Mouse (Mus musculus): Measurements from ENCODE around the gene Gtf2ird2. TPM values are rescaled to one million over a fixed set of nuclear protein-coding genes. Genes with fewer than 3 reads are reported as not detected.

Gene Gtf2ird2
- polyA plus RNA-seq, 1 experiment from 2014 or later, result 6.9 TPM

- H3K4me2 ChIP-seq (ENCODE audit: low read depth), result no peak overlapping the region
- DNase-seq (ENCODE audit: low spot score), result no peak
- no peaks in the 10 kb centered on the region for H3K27me3 ChIP-seq (ENCODE audit: control insufficient read depth, insufficient read depth, low read length)
- no peaks in the 10 kb centered on the region for H3K9me3 ChIP-seq (ENCODE audit: control insufficient read depth, low read length)
- no peak overlapping the region for H3K27ac ChIP-seq (ENCODE audit: low read depth, low read length)
- H3K9ac ChIP-seq (ENCODE audit: low read length), result no peak overlapping the region
- peaks cover 75% of the 10 kb centered on the region for H3K36me3 ChIP-seq (ENCODE audit: control insufficient read depth, insufficient read depth, low read length)
- no peaks in the 10 kb centered on the region for H3K4me1 ChIP-seq (ENCODE audit: control insufficient read depth, insufficient read depth, low read length)
- no peak for ATAC-seq (ENCODE audit: insufficient read depth, low FRiP score, low TSS enrichment)
- WGBS, result 94% methylated on average over 26 of the region's 26 CpGs
- H3K4me3 ChIP-seq (ENCODE audit: low read depth, low read length), result no peak overlapping the region
These were observed 60.0 kb downstream of the Gtf2ird2 start for GRCm38 (mm10) chr5:134243661-134244436.

GRCm38 (mm10) chr5:134244890-134245289 is 61.1 kb downstream of the Gtf2ird2 start:
- Histone ChIP-seq H3K4me3 (ENCODE audit: low read depth, low read length) (no peak overlapping the region), H3K9me3 (ENCODE audit: control insufficient read depth, low read length) (no peaks in the 10 kb centered on the region), H3K27ac (ENCODE audit: low read depth, low read length) (no peak overlapping the region), H3K9ac (ENCODE audit: low read length) (no peak overlapping the region), H3K4me2 (ENCODE audit: low read depth) (no peak overlapping the region), H3K27me3 (ENCODE audit: control insufficient read depth, insufficient read depth, low read length) (no peaks in the 10 kb centered on the region), H3K4me1 (ENCODE audit: control insufficient read depth, insufficient read depth, low read length) (no peaks in the 10 kb centered on the region), H3K36me3 (ENCODE audit: control insufficient read depth, insufficient read depth, low read length) (peaks cover 76% of the 10 kb centered on the region)
- WGBS, result 91% methylated on average over 5 of the region's 5 CpGs
- DNase-seq (ENCODE audit: low spot score), result no peak
- ATAC-seq (ENCODE audit: insufficient read depth, low FRiP score, low TSS enrichment), result no peak

- no peak for DNase-seq (ENCODE audit: low spot score)
- Histone ChIP-seq H3K27ac (ENCODE audit: low read depth, low read length) (no peak overlapping the region), H3K36me3 (ENCODE audit: control insufficient read depth, insufficient read depth, low read length) (peaks cover 64% of the 10 kb centered on the region), H3K9me3 (ENCODE audit: control insufficient read depth, low read length) (no peaks in the 10 kb centered on the region), H3K27me3 (ENCODE audit: control insufficient read depth, insufficient read depth, low read length) (no peaks in the 10 kb centered on the region), H3K4me2 (ENCODE audit: low read depth) (no peak overlapping the region), H3K4me3 (ENCODE audit: low read depth, low read length) (no peak overlapping the region), H3K4me1 (ENCODE audit: control insufficient read depth, insufficient read depth, low read length) (no peaks in the 10 kb centered on the region), H3K9ac (ENCODE audit: low read length) (no peak overlapping the region)
- ATAC-seq (ENCODE audit: insufficient read depth, low FRiP score, low TSS enrichment), result no peak
- 95% methylated on average over 5 of the region's 5 CpGs for WGBS
These were observed 62.3 kb downstream of the Gtf2ird2 start for GRCm38 (mm10) chr5:134246146-134246545.

- H3K36me3 ChIP-seq (ENCODE audit: control insufficient read depth, insufficient read depth, low read length), result peaks cover 56% of the 10 kb centered on the region
- DNase-seq (ENCODE audit: low spot score), result no peak
- H3K27ac ChIP-seq (ENCODE audit: low read depth, low read length), result no peak overlapping the region
- H3K4me1 ChIP-seq (ENCODE audit: control insufficient read depth, insufficient read depth, low read length), result no peaks in the 10 kb centered on the region
- 95% methylated on average over 14 of the region's 14 CpGs for WGBS
- H3K27me3 ChIP-seq (ENCODE audit: control insufficient read depth, insufficient read depth, low read length), result no peaks in the 10 kb centered on the region
- H3K9me3 ChIP-seq (ENCODE audit: control insufficient read depth, low read length), result no peaks in the 10 kb centered on the region
- no peak overlapping the region for H3K9ac ChIP-seq (ENCODE audit: low read length)
- no peak for ATAC-seq (ENCODE audit: insufficient read depth, low FRiP score, low TSS enrichment)
- H3K4me2 ChIP-seq (ENCODE audit: low read depth), result no peak overlapping the region
- H3K4me3 ChIP-seq (ENCODE audit: low read depth, low read length), result no peak overlapping the region
These were observed 64.9 kb downstream of the Gtf2ird2 start for GRCm38 (mm10) chr5:134248608-134249244.

GRCm38 (mm10) chr5:134249245-134249649 is 65.4 kb downstream of the Gtf2ird2 start:
- Histone ChIP-seq H3K4me1 (ENCODE audit: control insufficient read depth, insufficient read depth, low read length) (no peaks in the 10 kb centered on the region), H3K9me3 (ENCODE audit: control insufficient read depth, low read length) (no peaks in the 10 kb centered on the region), H3K36me3 (ENCODE audit: control insufficient read depth, insufficient read depth, low read length) (peaks cover 51% of the 10 kb centered on the region), H3K9ac (ENCODE audit: low read length) (no peak overlapping the region), H3K27me3 (ENCODE audit: control insufficient read depth, insufficient read depth, low read length) (no peaks in the 10 kb centered on the region), H3K4me2 (ENCODE audit: low read depth) (no peak overlapping the region), H3K27ac (ENCODE audit: low read depth, low read length) (no peak overlapping the region), H3K4me3 (ENCODE audit: low read depth, low read length) (no peak overlapping the region)
- ATAC-seq (ENCODE audit: insufficient read depth, low FRiP score, low TSS enrichment) (no peak), DNase-seq (ENCODE audit: low spot score) (no peak)
- WGBS, result 94% methylated on average over 8 of the region's 8 CpGs

GRCm38 (mm10) chr5:134250601-134251000 is 66.8 kb downstream of the Gtf2ird2 start:
- ATAC-seq (ENCODE audit: insufficient read depth, low FRiP score, low TSS enrichment) (no peak), DNase-seq (ENCODE audit: low spot score) (no peak)
- Histone ChIP-seq H3K27ac (ENCODE audit: low read depth, low read length) (no peak overlapping the region), H3K27me3 (ENCODE audit: control insufficient read depth, insufficient read depth, low read length) (no peaks in the 10 kb centered on the region), H3K4me3 (ENCODE audit: low read depth, low read length) (no peak overlapping the region), H3K9ac (ENCODE audit: low read length) (no peak overlapping the region), H3K4me2 (ENCODE audit: low read depth) (no peak overlapping the region), H3K9me3 (ENCODE audit: control insufficient read depth, low read length) (no peaks in the 10 kb centered on the region), H3K4me1 (ENCODE audit: control insufficient read depth, insufficient read depth, low read length) (no peaks in the 10 kb centered on the region), H3K36me3 (ENCODE audit: control insufficient read depth, insufficient read depth, low read length) (peaks cover 51% of the 10 kb centered on the region)
- WGBS, result 89% methylated on average over 3 of the region's 3 CpGs

GRCm38 (mm10) chr5:134251083-134251482 is 67.3 kb downstream of the Gtf2ird2 start:
- H3K9ac ChIP-seq (ENCODE audit: low read length), result no peak overlapping the region
- ATAC-seq (ENCODE audit: insufficient read depth, low FRiP score, low TSS enrichment) (no peak), DNase-seq (ENCODE audit: low spot score) (no peak)
- no peak overlapping the region for H3K4me2 ChIP-seq (ENCODE audit: low read depth)
- H3K27ac ChIP-seq (ENCODE audit: low read depth, low read length), result no peak overlapping the region
- H3K27me3 ChIP-seq (ENCODE audit: control insufficient read depth, insufficient read depth, low read length), result no peaks in the 10 kb centered on the region
- H3K36me3 ChIP-seq (ENCODE audit: control insufficient read depth, insufficient read depth, low read length), result peaks cover 48% of the 10 kb centered on the region
- no peak overlapping the region for H3K4me3 ChIP-seq (ENCODE audit: low read depth, low read length)
- WGBS, result 96% methylated on average over 4 of the region's 4 CpGs
- H3K4me1 ChIP-seq (ENCODE audit: control insufficient read depth, insufficient read depth, low read length), result no peaks in the 10 kb centered on the region
- H3K9me3 ChIP-seq (ENCODE audit: control insufficient read depth, low read length), result no peaks in the 10 kb centered on the region

GRCm38 (mm10) chr5:134253806-134254205 is 70.0 kb downstream of the Gtf2ird2 start:
- peaks cover 39% of the 10 kb centered on the region for H3K36me3 ChIP-seq (ENCODE audit: control insufficient read depth, insufficient read depth, low read length)
- H3K4me3 ChIP-seq (ENCODE audit: low read depth, low read length), result no peak overlapping the region
- DNase-seq (ENCODE audit: low spot score) (no peak), ATAC-seq (ENCODE audit: insufficient read depth, low FRiP score, low TSS enrichment) (no peak)
- no peaks in the 10 kb centered on the region for H3K27me3 ChIP-seq (ENCODE audit: control insufficient read depth, insufficient read depth, low read length)
- no peaks in the 10 kb centered on the region for H3K4me1 ChIP-seq (ENCODE audit: control insufficient read depth, insufficient read depth, low read length)
- WGBS, result 82% methylated on average over 3 of the region's 3 CpGs
- no peaks in the 10 kb centered on the region for H3K9me3 ChIP-seq (ENCODE audit: control insufficient read depth, low read length)
- no peak overlapping the region for H3K4me2 ChIP-seq (ENCODE audit: low read depth)
- H3K9ac ChIP-seq (ENCODE audit: low read length), result no peak overlapping the region
- no peak overlapping the region for H3K27ac ChIP-seq (ENCODE audit: low read depth, low read length)

GRCm38 (mm10) chr5:134255294-134255693 is 71.5 kb downstream of the Gtf2ird2 start:
- Histone ChIP-seq H3K27me3 (ENCODE audit: control insufficient read depth, insufficient read depth, low read length) (no peaks in the 10 kb centered on the region), H3K36me3 (ENCODE audit: control insufficient read depth, insufficient read depth, low read length) (peaks cover 39% of the 10 kb centered on the region), H3K27ac (ENCODE audit: low read depth, low read length) (no peak overlapping the region), H3K9ac (ENCODE audit: low read length) (no peak overlapping the region), H3K4me2 (ENCODE audit: low read depth) (no peak overlapping the region), H3K4me3 (ENCODE audit: low read depth, low read length) (no peak overlapping the region), H3K9me3 (ENCODE audit: control insufficient read depth, low read length) (no peaks in the 10 kb centered on the region), H3K4me1 (ENCODE audit: control insufficient read depth, insufficient read depth, low read length) (no peaks in the 10 kb centered on the region)
- ATAC-seq (ENCODE audit: insufficient read depth, low FRiP score, low TSS enrichment), result no peak
- 95% methylated on average over 10 of the region's 10 CpGs for WGBS
- no peak for DNase-seq (ENCODE audit: low spot score)

Data from neural tube, embryonic 11.5 days (tissue).